Mouse (Mus musculus): ENCODE results near the gene Ccsap. TPM values are rescaled to one million over a fixed set of nuclear protein-coding genes. Genes with fewer than 3 reads are reported as not detected.

Ccsap gene
- polyA plus RNA-seq, 1 experiment from 2014 or later, result 2.1 TPM

DNA sequence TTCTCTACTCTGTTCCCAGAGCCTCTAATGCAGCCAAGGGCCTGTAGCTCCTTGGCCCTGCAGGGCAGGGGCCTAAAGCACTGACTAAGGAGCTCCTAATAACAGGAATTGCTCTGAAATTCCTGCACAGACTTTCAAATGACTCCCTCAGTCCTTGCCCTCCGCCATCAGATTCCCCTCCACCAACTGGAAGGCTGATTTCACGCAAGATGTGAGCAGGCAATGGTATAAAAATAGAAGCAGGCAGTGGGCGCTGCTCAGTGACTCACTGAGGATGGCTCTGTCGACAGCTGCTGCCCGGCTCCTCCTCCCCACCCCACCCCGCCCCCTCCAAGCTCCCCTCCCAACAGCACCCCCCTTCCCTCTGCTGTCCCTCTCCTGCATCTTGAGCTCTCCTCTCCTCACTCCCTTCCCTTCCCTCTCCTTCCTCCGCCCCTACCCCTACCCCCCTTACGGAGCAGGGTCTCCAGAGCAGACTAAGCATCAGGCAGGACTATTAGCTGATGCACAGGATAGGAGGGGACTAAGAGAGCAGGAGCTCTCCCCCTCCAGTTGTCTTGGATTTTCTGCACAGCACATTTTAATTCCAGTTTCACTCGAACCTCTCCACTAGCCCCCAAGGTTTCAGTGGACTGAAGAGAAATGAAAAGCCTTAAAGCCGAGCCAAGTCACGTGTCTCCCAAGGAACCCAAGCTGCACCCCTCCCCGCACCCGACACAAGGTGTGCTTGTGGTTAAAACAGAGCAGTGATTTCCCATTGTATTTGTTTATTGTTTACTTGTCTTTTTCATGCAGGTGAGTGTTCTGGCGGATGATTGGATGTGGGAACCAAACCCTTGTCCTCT is 24.9 kb upstream of the Ccsap start:
- Histone ChIP-seq H3K4me3 (replicated peaks; ENCODE audit: low read length) (no peak overlapping the region), H3K4me2 (ENCODE audit: low read depth, low read length) (no peak overlapping the region), H3K9me3 (replicated peaks; ENCODE audit: control insufficient read depth, low read length) (no peaks in the 10 kb centered on the region), H3K36me3 (ENCODE audit: control insufficient read depth, insufficient read depth, low read length) (no peaks in the 10 kb centered on the region), H3K4me1 (ENCODE audit: control insufficient read depth, insufficient read depth, low read length) (peaks cover 5% of the 10 kb centered on the region), H3K27ac (ENCODE audit: low read length) (peak overlapping the region; percentile 14; the same call in 1 of the 2 replicates), H3K9ac (ENCODE audit: low read length) (no peak overlapping the region), H3K27me3 (ENCODE audit: control insufficient read depth, insufficient read depth, low read length) (no peaks in the 10 kb centered on the region)
- WGBS, result 6% methylated on average over 14 of the region's 14 CpGs
- peak; percentile 69; the same call in 1 of the 2 replicates for ATAC-seq (ENCODE audit: insufficient read depth, low FRiP score)

DNA sequence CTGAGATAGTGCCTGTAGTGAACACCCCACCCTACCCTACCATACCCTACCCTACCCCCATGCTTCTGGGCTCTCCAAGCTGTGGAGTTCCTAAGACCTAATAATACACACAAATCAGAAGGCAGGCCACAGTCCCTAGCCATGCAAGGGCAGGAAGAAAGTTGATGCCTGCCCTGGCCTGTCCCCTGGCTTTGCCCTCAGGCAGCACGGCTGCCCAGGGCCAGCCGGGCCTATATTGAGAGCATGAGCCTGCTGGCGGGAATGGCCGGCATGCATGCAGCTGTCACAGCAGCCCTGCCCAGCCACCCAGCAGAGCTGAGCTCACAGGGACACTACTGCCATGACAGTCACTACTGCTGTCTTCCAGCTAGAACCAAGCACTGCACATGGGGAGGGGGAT is 23.1 kb upstream of the Ccsap start:
- 78% methylated on average over 4 of the region's 4 CpGs for WGBS
- H3K27me3 ChIP-seq (ENCODE audit: control insufficient read depth, insufficient read depth, low read length), result no peaks in the 10 kb centered on the region

DNA sequence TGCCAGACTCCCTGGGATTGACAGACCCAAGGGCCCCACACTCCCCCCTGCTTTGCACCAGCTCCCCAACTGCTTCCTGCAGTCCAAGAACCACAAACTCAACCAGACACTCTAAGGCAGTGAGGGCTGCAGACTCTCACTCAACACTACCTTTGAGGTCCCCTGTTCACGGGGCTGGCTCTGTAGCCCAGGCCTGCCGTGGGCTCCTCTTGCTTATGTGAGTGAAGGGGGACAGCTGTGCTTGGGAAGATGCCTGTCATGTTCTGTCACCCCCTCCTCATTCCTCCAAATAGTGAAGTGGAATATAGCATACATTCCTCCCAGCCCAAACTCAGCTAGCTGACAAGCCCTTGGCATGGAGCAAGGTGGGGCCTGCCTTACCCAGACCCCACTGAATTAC is 22.4 kb upstream of the Ccsap start:
- no peak overlapping the region for H3K4me3 ChIP-seq (replicated peaks; ENCODE audit: low read length)
- no peaks in the 10 kb centered on the region for H3K27me3 ChIP-seq (ENCODE audit: control insufficient read depth, insufficient read depth, low read length)
- H3K4me1 ChIP-seq (ENCODE audit: control insufficient read depth, insufficient read depth, low read length), result peaks cover 5% of the 10 kb centered on the region
- no peaks in the 10 kb centered on the region for H3K36me3 ChIP-seq (ENCODE audit: control insufficient read depth, insufficient read depth, low read length)
- WGBS, result 70% methylated on average over 2 of the region's 2 CpGs
- no peak for ATAC-seq (ENCODE audit: insufficient read depth, low FRiP score)
- no peak overlapping the region for H3K4me2 ChIP-seq (ENCODE audit: low read depth, low read length)
- no peak overlapping the region for H3K27ac ChIP-seq (ENCODE audit: low read length)
- H3K9me3 ChIP-seq (replicated peaks; ENCODE audit: control insufficient read depth, low read length), result no peaks in the 10 kb centered on the region
- no peak overlapping the region for H3K9ac ChIP-seq (ENCODE audit: low read length)

More for the DNA sequence above, 23.1 kb upstream of the Ccsap start:
- no peaks in the 10 kb centered on the region for H3K9me3 ChIP-seq (replicated peaks; ENCODE audit: control insufficient read depth, low read length)
- no peak overlapping the region for H3K9ac ChIP-seq (ENCODE audit: low read length)
- no peak overlapping the region for H3K4me3 ChIP-seq (replicated peaks; ENCODE audit: low read length)
- H3K4me1 ChIP-seq (ENCODE audit: control insufficient read depth, insufficient read depth, low read length), result peaks cover 5% of the 10 kb centered on the region
- no peaks in the 10 kb centered on the region for H3K36me3 ChIP-seq (ENCODE audit: control insufficient read depth, insufficient read depth, low read length)
- H3K27ac ChIP-seq (ENCODE audit: low read length), result no peak overlapping the region
- ATAC-seq (ENCODE audit: insufficient read depth, low FRiP score), result no peak
- no peak overlapping the region for H3K4me2 ChIP-seq (ENCODE audit: low read depth, low read length)

DNA sequence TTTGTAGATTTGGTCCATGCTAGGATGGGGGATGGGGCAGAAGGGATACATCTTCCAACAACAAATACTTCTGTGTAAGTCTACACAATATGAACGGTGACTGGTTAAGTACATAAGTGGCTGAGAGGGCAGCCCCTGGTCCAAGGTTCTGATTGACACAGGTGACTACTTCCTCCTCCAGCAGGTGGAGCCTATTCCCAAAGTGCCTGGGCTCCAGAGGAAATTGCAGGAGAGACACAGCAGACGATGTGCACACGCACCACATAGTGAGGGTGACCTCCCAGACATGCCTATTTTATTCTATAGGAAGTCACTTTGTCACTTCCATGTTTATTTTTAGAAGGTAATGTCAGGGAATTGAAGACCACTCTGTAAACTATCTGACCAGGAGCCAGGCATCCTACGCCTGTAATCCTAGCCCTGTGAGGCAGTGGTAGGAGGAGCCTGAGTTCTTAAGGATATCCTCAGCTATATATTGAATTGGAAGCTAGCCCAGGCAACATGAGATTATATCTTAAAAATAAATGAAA is 20.9 kb upstream of the Ccsap start:
- Histone ChIP-seq H3K9ac (ENCODE audit: low read length) (no peak overlapping the region), H3K27ac (ENCODE audit: low read length) (no peak overlapping the region), H3K36me3 (ENCODE audit: control insufficient read depth, insufficient read depth, low read length) (no peaks in the 10 kb centered on the region), H3K27me3 (ENCODE audit: control insufficient read depth, insufficient read depth, low read length) (no peaks in the 10 kb centered on the region), H3K9me3 (replicated peaks; ENCODE audit: control insufficient read depth, low read length) (no peaks in the 10 kb centered on the region), H3K4me2 (ENCODE audit: low read depth, low read length) (no peak overlapping the region), H3K4me3 (replicated peaks; ENCODE audit: low read length) (no peak overlapping the region), H3K4me1 (ENCODE audit: control insufficient read depth, insufficient read depth, low read length) (peaks cover 5% of the 10 kb centered on the region)
- 25% methylated on average over 4 of the region's 4 CpGs for WGBS
- ATAC-seq (ENCODE audit: insufficient read depth, low FRiP score), result no peak

DNA sequence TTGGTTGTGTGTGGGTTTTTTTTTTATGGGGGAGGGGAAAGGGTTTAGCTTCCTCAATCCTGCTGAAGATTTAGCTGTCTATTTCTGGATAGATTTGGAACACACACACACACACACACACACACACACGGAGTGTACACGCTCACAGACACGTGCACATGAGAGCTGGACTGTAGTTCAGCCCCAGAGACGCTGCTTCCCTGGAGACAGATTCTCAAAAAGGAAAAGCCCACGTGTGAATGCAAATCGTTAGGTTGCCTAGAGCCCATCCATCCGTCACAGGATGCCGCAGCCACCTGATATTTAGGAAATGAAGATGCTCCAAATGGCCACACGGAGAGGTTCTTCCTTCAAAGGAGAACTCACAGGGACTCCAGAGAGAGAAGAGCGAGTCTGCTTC is 20.3 kb upstream of the Ccsap start:
- Histone ChIP-seq H3K36me3 (ENCODE audit: control insufficient read depth, insufficient read depth, low read length) (no peaks in the 10 kb centered on the region), H3K9ac (ENCODE audit: low read length) (no peak overlapping the region), H3K9me3 (replicated peaks; ENCODE audit: control insufficient read depth, low read length) (no peaks in the 10 kb centered on the region), H3K27ac (ENCODE audit: low read length) (no peak overlapping the region), H3K4me3 (replicated peaks; ENCODE audit: low read length) (no peak overlapping the region), H3K4me2 (ENCODE audit: low read depth, low read length) (no peak overlapping the region), H3K27me3 (ENCODE audit: control insufficient read depth, insufficient read depth, low read length) (no peaks in the 10 kb centered on the region), H3K4me1 (ENCODE audit: control insufficient read depth, insufficient read depth, low read length) (peaks cover 5% of the 10 kb centered on the region)
- 54% methylated on average over 10 of the region's 10 CpGs for WGBS
- ATAC-seq (ENCODE audit: insufficient read depth, low FRiP score), result no peak

DNA sequence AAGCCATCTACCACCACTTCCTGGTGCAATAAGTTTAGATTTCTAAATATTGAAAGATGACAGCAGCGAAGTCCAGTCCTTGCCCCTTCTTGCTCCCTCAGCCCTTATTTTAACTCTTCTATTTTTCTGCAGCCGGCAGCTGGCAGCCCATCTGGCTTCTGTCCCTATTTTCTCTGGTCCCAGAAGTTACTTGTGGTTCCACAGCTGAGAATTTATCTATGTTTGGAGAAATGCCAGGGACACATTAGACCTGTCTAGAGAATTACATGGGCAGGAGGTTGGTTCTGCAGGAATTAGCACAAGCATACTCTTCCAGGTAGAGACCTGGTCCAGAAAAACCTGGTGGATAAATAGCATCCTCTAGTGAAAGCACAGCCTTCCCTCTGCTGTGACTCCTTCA is 17.9 kb upstream of the Ccsap start:
- Histone ChIP-seq H3K9ac (ENCODE audit: low read length) (no peak overlapping the region), H3K9me3 (replicated peaks; ENCODE audit: control insufficient read depth, low read length) (no peaks in the 10 kb centered on the region), H3K4me2 (ENCODE audit: low read depth, low read length) (no peak overlapping the region), H3K27me3 (ENCODE audit: control insufficient read depth, insufficient read depth, low read length) (no peaks in the 10 kb centered on the region), H3K4me1 (ENCODE audit: control insufficient read depth, insufficient read depth, low read length) (no peaks in the 10 kb centered on the region), H3K4me3 (replicated peaks; ENCODE audit: low read length) (no peak overlapping the region), H3K36me3 (ENCODE audit: control insufficient read depth, insufficient read depth, low read length) (no peaks in the 10 kb centered on the region), H3K27ac (ENCODE audit: low read length) (no peak overlapping the region)
- WGBS, result 49% methylated on average over 2 of the region's 2 CpGs
- ATAC-seq (ENCODE audit: insufficient read depth, low FRiP score), result no peak

DNA sequence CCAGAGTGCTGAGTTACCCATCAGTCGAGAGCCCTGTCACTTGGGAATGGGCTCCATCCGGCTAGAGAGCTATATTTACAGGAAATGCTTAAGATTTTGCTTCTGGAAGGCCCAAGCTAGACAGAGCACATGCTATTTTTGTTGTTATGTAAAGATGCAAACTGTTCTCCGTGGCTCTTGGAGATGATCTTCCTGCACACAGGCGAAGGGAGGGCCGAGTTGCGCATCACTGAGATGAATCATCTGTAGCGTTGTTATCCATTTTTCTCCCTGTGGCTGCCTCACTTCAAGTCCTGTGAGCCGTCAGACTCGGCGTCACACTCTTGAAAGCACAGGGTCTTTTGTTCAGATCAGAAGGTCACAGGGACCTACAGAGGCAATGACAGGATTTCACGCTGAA is 14.3 kb upstream of the Ccsap start:
- Histone ChIP-seq H3K36me3 (ENCODE audit: control insufficient read depth, insufficient read depth, low read length) (no peaks in the 10 kb centered on the region), H3K27ac (ENCODE audit: low read length) (no peak overlapping the region), H3K4me1 (ENCODE audit: control insufficient read depth, insufficient read depth, low read length) (no peaks in the 10 kb centered on the region), H3K9ac (ENCODE audit: low read length) (no peak overlapping the region), H3K4me2 (ENCODE audit: low read depth, low read length) (no peak overlapping the region), H3K27me3 (ENCODE audit: control insufficient read depth, insufficient read depth, low read length) (no peaks in the 10 kb centered on the region), H3K4me3 (replicated peaks; ENCODE audit: low read length) (no peak overlapping the region), H3K9me3 (replicated peaks; ENCODE audit: control insufficient read depth, low read length) (no peaks in the 10 kb centered on the region)
- 74% methylated on average over 11 of the region's 11 CpGs for WGBS
- no peak for ATAC-seq (ENCODE audit: insufficient read depth, low FRiP score)

DNA sequence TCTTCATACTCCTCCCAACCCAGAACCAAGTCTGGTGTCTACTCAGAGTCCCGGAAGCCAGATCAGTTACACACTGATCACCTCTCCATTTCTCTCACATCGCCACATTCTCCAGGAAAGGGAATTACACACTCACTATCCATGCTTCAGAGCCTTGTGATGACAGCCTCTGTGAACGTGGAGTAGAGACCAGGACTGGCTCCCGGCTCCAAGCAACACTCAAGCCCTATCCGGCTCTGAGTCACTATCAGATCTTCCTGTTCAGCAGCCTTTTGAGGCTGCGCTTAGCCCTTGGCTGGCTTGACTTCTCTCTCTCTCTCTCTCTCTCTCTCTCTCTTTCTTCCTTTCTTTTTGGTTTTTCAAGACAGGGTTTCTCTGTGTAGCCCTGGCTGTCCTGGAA is 13.4 kb upstream of the Ccsap start:
- no peaks in the 10 kb centered on the region for H3K27me3 ChIP-seq (ENCODE audit: control insufficient read depth, insufficient read depth, low read length)
- no peak overlapping the region for H3K4me2 ChIP-seq (ENCODE audit: low read depth, low read length)
- H3K4me1 ChIP-seq (ENCODE audit: control insufficient read depth, insufficient read depth, low read length), result no peaks in the 10 kb centered on the region
- H3K4me3 ChIP-seq (replicated peaks; ENCODE audit: low read length), result no peak overlapping the region
- no peak for ATAC-seq (ENCODE audit: insufficient read depth, low FRiP score)
- no peaks in the 10 kb centered on the region for H3K9me3 ChIP-seq (replicated peaks; ENCODE audit: control insufficient read depth, low read length)
- WGBS, result 76% methylated on average over 6 of the region's 6 CpGs
- H3K9ac ChIP-seq (ENCODE audit: low read length), result no peak overlapping the region
- H3K27ac ChIP-seq (ENCODE audit: low read length), result no peak overlapping the region
- no peaks in the 10 kb centered on the region for H3K36me3 ChIP-seq (ENCODE audit: control insufficient read depth, insufficient read depth, low read length)

DNA sequence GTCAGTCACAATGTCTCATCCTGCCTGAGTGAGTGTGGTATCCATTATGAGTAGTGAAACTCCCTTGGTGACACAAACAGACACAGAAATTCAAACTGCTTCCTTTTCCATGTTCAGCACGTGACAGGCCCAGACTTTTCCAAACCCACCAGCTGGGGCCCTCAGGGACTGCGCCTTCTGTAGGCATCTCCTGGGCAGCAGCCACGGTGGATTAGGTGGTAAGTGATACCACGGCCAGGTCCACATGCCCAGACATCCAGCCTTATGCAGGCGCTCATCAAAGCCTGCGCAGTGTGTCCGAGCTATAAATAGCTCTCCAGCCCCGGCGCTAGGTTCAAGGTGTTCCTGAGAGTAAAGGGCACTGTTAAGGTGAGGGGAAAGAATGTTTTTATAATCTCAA is 12.0 kb upstream of the Ccsap start:
- no peak overlapping the region for H3K27ac ChIP-seq (ENCODE audit: low read length)
- no peak overlapping the region for H3K4me3 ChIP-seq (replicated peaks; ENCODE audit: low read length)
- no peaks in the 10 kb centered on the region for H3K9me3 ChIP-seq (replicated peaks; ENCODE audit: control insufficient read depth, low read length)
- no peaks in the 10 kb centered on the region for H3K4me1 ChIP-seq (ENCODE audit: control insufficient read depth, insufficient read depth, low read length)
- no peaks in the 10 kb centered on the region for H3K36me3 ChIP-seq (ENCODE audit: control insufficient read depth, insufficient read depth, low read length)
- WGBS, result 76% methylated on average over 9 of the region's 9 CpGs
- no peak for ATAC-seq (ENCODE audit: insufficient read depth, low FRiP score)
- H3K9ac ChIP-seq (ENCODE audit: low read length), result no peak overlapping the region
- no peak overlapping the region for H3K4me2 ChIP-seq (ENCODE audit: low read depth, low read length)
- no peaks in the 10 kb centered on the region for H3K27me3 ChIP-seq (ENCODE audit: control insufficient read depth, insufficient read depth, low read length)
